Mouse (Mus musculus) heart, adult 2 months (tissue): ENCODE measurements at regions not wholly inside any gene's neighbourhood (a gene's known extent, or its start where the extent isn't known, plus 50 kb on each side); places are given as distances from the start of the nearest gene placed in this dataset.

Source experiments
- DNase-seq, 2 experiments: peaks; one replicate each; pipeline ENCODE4 v3.0.0; 2021
- H3K27ac ChIP-seq: fragments of 200-600 bp; 2 replicates; pipeline ENCODE4 v1.8.1; 2022
- H3K27me3 ChIP-seq: fragments of 200-500 bp; 2 replicates; pipeline ENCODE4 v1.6.1; 2012; ENCODE audit warnings: mild to moderate bottlenecking, low read length, inconsistent platforms, mixed read lengths; ENCODE audit not compliant: control insufficient read depth, insufficient read depth
- H3K36me3 ChIP-seq: fragments of 200-500 bp; 2 replicates; pipeline ENCODE4 v1.6.1; 2012; ENCODE audit warnings: low read length, inconsistent platforms; ENCODE audit not compliant: control insufficient read depth, insufficient read depth
- H3K4me1 ChIP-seq: fragments of 200-500 bp; 2 replicates; pipeline ENCODE4 v1.6.1; 2011; ENCODE audit warnings: low read length; ENCODE audit not compliant: control insufficient read depth, insufficient read depth
- H3K4me3 ChIP-seq: fragments of 200-600 bp; 2 replicates; pipeline ENCODE4 v1.8.1; 2022
- H3K79me2 ChIP-seq: fragments of 200-500 bp; replicated peaks from 2 replicates; pipeline ENCODE4 v1.6.1; 2012; ENCODE audit warnings: mild to moderate bottlenecking, inconsistent platforms, low read length, moderate library complexity, mixed read lengths; ENCODE audit not compliant: control insufficient read depth, insufficient read depth
- H3K9ac ChIP-seq: fragments of 200-500 bp; 2 replicates; pipeline ENCODE4 v1.6.1; 2012; ENCODE audit warnings: low read depth, mild to moderate bottlenecking, control low read depth, inconsistent platforms, low read length, mixed read lengths
- CTCF ChIP-seq: fragments of 200-600 bp; IDR thresholded peaks from 2 replicates; pipeline ENCODE4 v1.8.1; 2022; ENCODE audit warnings: antibody characterized with exemption, mild to moderate bottlenecking, moderate library complexity
- EP300 ChIP-seq: fragments of 200-500 bp; IDR thresholded peaks from 2 replicates; pipeline ENCODE4 v1.6.1; 2011; ENCODE audit warnings: low read depth, low read length, control low read depth; ENCODE audit not compliant: insufficient read depth
- POLR2A ChIP-seq: fragments of 200-500 bp; IDR thresholded peaks from 2 replicates; pipeline ENCODE4 v1.6.1; 2011; ENCODE audit warnings: mild to moderate bottlenecking, low read depth, low read length, control low read depth; ENCODE audit not compliant: insufficient read depth
- WGBS: fragments of 180-500 bp; shearing (Covaris S2); methylation state at CpG from one replicate; pipeline ENCODE4 v1.1.7; 2018; 5-methylcytosine and 5-hydroxymethylcytosine counted together
- intact Hi-C: fragments of 180-260 bp; cut with DNase I; formaldehyde crosslinking; loops from one replicate; pipeline ENCODE4 v1.15.1; 2025

- H3K36me3 ChIP-seq, result no peaks in the 10 kb centered on the region
- no peak for DNase-seq
- 67% methylated on average over 7 of the region's 7 CpGs for WGBS
- H3K79me2 ChIP-seq, result no peaks in the 10 kb centered on the region
- no peak overlapping the region for H3K4me3 ChIP-seq
- H3K9ac ChIP-seq, result no peak overlapping the region
- intact Hi-C loops, result no loop called here
- no peaks in the 10 kb centered on the region for H3K4me1 ChIP-seq
- H3K27me3 ChIP-seq, result no peaks in the 10 kb centered on the region
- TF ChIP-seq POLR2A, result no peak
- TF ChIP-seq CTCF, result no peak
- TF ChIP-seq EP300, result no peak
- no peak overlapping the region for H3K27ac ChIP-seq
Observed at GRCm38 (mm10) chr1:128766193-128766893, 174.2 kb upstream of the Cxcr4 start.

- H3K27me3 ChIP-seq, result no peaks in the 10 kb centered on the region
- H3K27ac ChIP-seq, result no peak overlapping the region
- H3K36me3 ChIP-seq, result no peaks in the 10 kb centered on the region
- no peak overlapping the region for H3K9ac ChIP-seq
- intact Hi-C loops, result no loop called here
- H3K4me3 ChIP-seq, result no peak overlapping the region
- H3K4me1 ChIP-seq, result no peaks in the 10 kb centered on the region
- WGBS, result 79% methylated on average over 2 of the region's 2 CpGs
- TF ChIP-seq POLR2A (no peak), EP300 (no peak), CTCF (no peak)
- DNase-seq, result no peak
- no peaks in the 10 kb centered on the region for H3K79me2 ChIP-seq
Observed at GRCm38 (mm10) chr1:128765626-128766025, 173.5 kb upstream of the Cxcr4 start.

DNA sequence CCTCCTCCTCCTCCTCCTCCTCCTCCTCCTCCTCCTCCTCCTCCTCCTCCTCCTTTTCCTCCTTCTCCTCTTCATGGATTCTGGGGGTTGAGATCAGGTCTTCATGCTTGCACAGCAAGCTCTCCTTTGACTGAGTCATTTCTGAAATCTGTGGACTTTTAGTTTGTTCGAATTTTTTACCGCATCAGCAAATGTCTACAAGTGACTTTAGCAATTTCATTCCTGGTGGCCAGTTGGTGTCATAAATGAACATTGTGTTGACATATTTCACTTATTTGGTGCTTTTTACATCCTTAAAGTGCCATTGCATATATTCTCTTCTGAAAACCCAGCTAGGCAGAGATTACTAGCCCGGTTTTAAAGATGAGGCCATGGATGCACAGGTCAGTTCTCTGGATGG is 173.0 kb upstream of the Cxcr4 start:
- Histone ChIP-seq H3K79me2 (no peaks in the 10 kb centered on the region), H3K4me3 (no peak overlapping the region), H3K4me1 (no peaks in the 10 kb centered on the region), H3K27me3 (no peaks in the 10 kb centered on the region), H3K9ac (no peak overlapping the region), H3K27ac (no peak overlapping the region), H3K36me3 (no peaks in the 10 kb centered on the region)
- intact Hi-C loops, result no loop called here
- TF ChIP-seq EP300 (no peak), CTCF (no peak), POLR2A (no peak)
- WGBS, result 81% methylated on average over 3 of the region's 3 CpGs
- no peak for DNase-seq

DNA sequence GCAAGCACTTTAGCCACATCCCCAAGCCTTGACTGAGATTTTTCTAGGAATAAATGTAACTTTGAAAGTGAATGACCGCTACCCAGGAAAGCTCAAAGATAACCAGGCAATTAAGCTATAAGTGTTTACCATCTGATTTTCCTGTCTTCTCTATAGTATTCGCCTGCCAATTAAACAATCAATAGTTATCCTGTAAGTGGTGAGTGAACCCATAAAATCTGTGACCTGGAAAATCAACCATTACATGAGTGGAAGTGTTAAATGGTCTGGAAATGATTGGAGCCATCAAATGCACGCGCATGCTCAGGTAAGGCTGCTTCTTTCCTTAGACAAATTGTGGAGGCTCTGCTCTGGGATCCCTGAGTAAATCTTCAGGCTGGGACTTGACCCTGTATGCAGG is 170.8 kb upstream of the Cxcr4 start:
- no peaks in the 10 kb centered on the region for H3K36me3 ChIP-seq
- intact Hi-C loops, result no loop called here
- no peaks in the 10 kb centered on the region for H3K4me1 ChIP-seq
- 90% methylated on average over 4 of the region's 4 CpGs for WGBS
- TF ChIP-seq CTCF, result no peak
- TF ChIP-seq POLR2A, result no peak
- no peak overlapping the region for H3K27ac ChIP-seq
- no peaks in the 10 kb centered on the region for H3K27me3 ChIP-seq
- no peak for DNase-seq
- no peak overlapping the region for H3K9ac ChIP-seq
- H3K79me2 ChIP-seq, result no peaks in the 10 kb centered on the region
- H3K4me3 ChIP-seq, result no peak overlapping the region

DNA sequence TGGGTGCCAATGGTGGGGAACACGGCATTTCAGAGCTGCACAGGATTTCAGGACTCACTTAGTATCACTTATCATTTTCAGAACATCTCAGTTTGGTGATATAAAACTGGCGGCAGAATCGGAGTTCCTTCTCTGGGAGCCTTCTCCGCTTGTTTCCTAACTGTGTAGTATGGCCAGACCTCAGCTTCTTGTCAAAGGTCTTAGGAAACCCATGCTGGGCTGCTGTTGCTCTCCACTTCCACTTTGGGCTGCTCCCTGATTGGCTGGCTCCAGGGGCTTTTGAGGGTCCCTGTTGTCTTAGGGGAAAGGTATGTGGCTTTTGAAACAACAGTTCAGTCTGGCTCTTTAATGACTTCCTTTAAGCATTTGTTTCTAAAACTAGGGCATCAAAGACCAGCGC is 170.0 kb upstream of the Cxcr4 start:
- 68% methylated on average over 5 of the region's 5 CpGs for WGBS
- no peaks in the 10 kb centered on the region for H3K4me1 ChIP-seq
- H3K9ac ChIP-seq, result no peak overlapping the region
- no peak overlapping the region for H3K27ac ChIP-seq
- intact Hi-C loops, result no loop called here
- no peaks in the 10 kb centered on the region for H3K36me3 ChIP-seq
- no peaks in the 10 kb centered on the region for H3K27me3 ChIP-seq
- H3K79me2 ChIP-seq, result no peaks in the 10 kb centered on the region
- no peak overlapping the region for H3K4me3 ChIP-seq
- TF ChIP-seq EP300 (no peak), CTCF (no peak), POLR2A (no peak)
- DNase-seq, result no peak

- no peaks in the 10 kb centered on the region for H3K36me3 ChIP-seq
- H3K79me2 ChIP-seq, result no peaks in the 10 kb centered on the region
- DNase-seq, result no peak
- TF ChIP-seq EP300 (no peak), POLR2A (no peak), CTCF (no peak)
- no peaks in the 10 kb centered on the region for H3K27me3 ChIP-seq
- no peak overlapping the region for H3K4me3 ChIP-seq
- H3K27ac ChIP-seq, result no peak overlapping the region
- H3K4me1 ChIP-seq, result no peaks in the 10 kb centered on the region
- intact Hi-C loops, result no loop called here
- H3K9ac ChIP-seq, result no peak overlapping the region
- 90% methylated on average over 11 of the region's 11 CpGs for WGBS
Observed at GRCm38 (mm10) chr1:128758802-128759481, 166.8 kb upstream of the Cxcr4 start.
